Mouse (Mus musculus) midbrain, embryonic 14.5 days (tissue): ENCODE measurements around the gene Rai14. TPM values are rescaled to one million over a fixed set of nuclear protein-coding genes. Genes with fewer than 3 reads are reported as not detected.

Source experiments
- ATAC-seq: fragments of 200-750 bp; cut with Nextera tagmentation; 2 replicates; pipeline ENCODE4 v1.8.0; 2017; ENCODE audit warnings: moderate number of reproducible peaks, moderate library complexity; ENCODE audit not compliant: low FRiP score, low TSS enrichment
- DNase-seq: peaks from one replicate; pipeline ENCODE4 v3.0.0-alpha.2; 2015
- H3K27ac ChIP-seq: fragments of 300-500 bp; sonication (generic); replicated peaks from 2 replicates; pipeline ENCODE4 v1.5.1; 2014; ENCODE audit warnings: mild to moderate bottlenecking, low read depth, low read length, moderate library complexity
- H3K27me3 ChIP-seq: fragments of 300-500 bp; sonication (generic); 2 replicates; pipeline ENCODE4 v1.6.1; 2014; ENCODE audit warnings: low read length, control low read depth, mixed read lengths; ENCODE audit not compliant: control insufficient read depth, insufficient read depth
- H3K36me3 ChIP-seq: fragments of 300-500 bp; sonication (generic); 2 replicates; pipeline ENCODE4 v1.6.1; 2014; ENCODE audit warnings: low read length, control low read depth; ENCODE audit not compliant: control insufficient read depth, insufficient read depth
- H3K4me1 ChIP-seq: fragments of 300-500 bp; sonication (generic); 2 replicates; pipeline ENCODE4 v1.6.1; 2014; ENCODE audit warnings: mild to moderate bottlenecking, antibody characterized with exemption, low read length, control low read depth; ENCODE audit not compliant: control insufficient read depth, insufficient read depth
- H3K4me2 ChIP-seq: fragments of 300-500 bp; sonication (generic); 2 replicates; pipeline ENCODE4 v1.6.1; 2014; ENCODE audit warnings: mild to moderate bottlenecking, low read length, moderate library complexity
- H3K4me3 ChIP-seq: fragments of 300-500 bp; sonication (generic); replicated peaks from 2 replicates; pipeline ENCODE4 v1.5.1; 2014; ENCODE audit warnings: low read depth, low read length
- H3K9ac ChIP-seq: fragments of 300-500 bp; sonication (generic); replicated peaks from 2 replicates; pipeline ENCODE4 v1.6.1; 2014; ENCODE audit warnings: mild to moderate bottlenecking, low read length, moderate library complexity
- H3K9me3 ChIP-seq: fragments of 300-500 bp; sonication (generic); 2 replicates; pipeline ENCODE4 v1.6.1; 2016; ENCODE audit warnings: low read length, control low read depth, mixed read lengths; ENCODE audit not compliant: control insufficient read depth
- WGBS: fragments of 180-500 bp; shearing (Covaris S2); extraction: QIAGEN DNeasy Blood & Tissue Kit; methylation state at CpG from one replicate; pipeline ENCODE4 v1.1.7; 2014; 5-methylcytosine and 5-hydroxymethylcytosine counted together
- polyA plus RNA-seq: library from polyadenylated mRNA; unstranded; fragments of >200 nt; fragmentation: Nextera tagmentation; extraction: Ambion mirVana; gene quantifications from 2 replicates; pipeline ENCODE4 v1.2.1, GENCODE M21; 2014

The Rai14 gene
- polyA plus RNA-seq, 1 experiment from 2014 or later: 20.5 TPM

DNA sequence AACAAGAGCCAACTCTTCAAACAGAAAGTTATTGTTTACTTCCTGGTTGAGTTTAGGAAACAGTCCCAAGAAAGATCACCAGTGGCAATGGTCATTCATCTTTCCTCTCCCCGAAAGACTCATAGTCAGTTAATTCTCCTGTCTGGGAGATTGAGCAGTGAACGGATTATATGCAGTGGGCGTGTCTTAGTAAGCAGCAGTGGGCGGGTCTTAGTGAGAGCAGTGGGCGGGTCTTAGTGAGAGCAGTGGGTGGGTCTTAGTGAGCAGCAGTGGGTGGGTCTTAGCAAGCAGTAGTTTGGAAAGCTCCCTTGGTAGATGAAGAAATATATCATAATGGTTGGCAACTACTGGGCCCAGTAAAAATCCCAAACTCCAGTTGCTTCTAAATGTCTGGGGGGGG, 38.6 kb downstream of the Rai14 start:
- Histone ChIP-seq H3K4me3 (no peak overlapping the region), H3K36me3 (no peaks in the 10 kb centered on the region), H3K9ac (no peak overlapping the region), H3K4me1 (no peaks in the 10 kb centered on the region), H3K9me3 (no peaks in the 10 kb centered on the region), H3K27me3 (no peaks in the 10 kb centered on the region), H3K27ac (no peak overlapping the region), H3K4me2 (no peak overlapping the region)
- ATAC-seq: no peak
- no peak for DNase-seq
- 73% methylated on average over 5 of the region's 5 CpGs for WGBS

DNA sequence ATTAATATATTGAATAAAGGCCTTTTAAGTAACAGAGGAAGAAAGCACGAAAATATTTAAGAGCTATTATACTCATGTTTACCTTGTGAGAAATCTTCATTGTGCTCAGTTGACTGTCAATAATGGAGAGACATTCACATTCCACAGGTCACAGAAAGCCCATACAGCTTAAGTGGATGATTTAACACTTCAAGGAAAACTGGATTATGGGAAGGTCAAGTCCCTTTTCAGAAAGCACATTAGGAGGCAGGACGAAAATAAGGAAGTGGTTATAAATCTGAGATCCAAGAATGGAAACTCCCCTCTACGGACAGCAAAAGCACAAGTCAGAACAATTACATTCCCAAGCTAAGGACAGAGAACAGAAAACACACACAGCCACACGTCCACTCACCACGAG, 41.5 kb downstream of the Rai14 start:
- no peaks in the 10 kb centered on the region for H3K9me3 ChIP-seq
- no peak overlapping the region for H3K27ac ChIP-seq
- H3K27me3 ChIP-seq: no peaks in the 10 kb centered on the region
- ATAC-seq: no peak
- no peak overlapping the region for H3K4me2 ChIP-seq
- DNase-seq: no peak
- H3K9ac ChIP-seq: no peak overlapping the region
- no peak overlapping the region for H3K4me3 ChIP-seq
- WGBS: 63% methylated on average over 5 of the region's 5 CpGs
- H3K4me1 ChIP-seq: no peaks in the 10 kb centered on the region
- H3K36me3 ChIP-seq: no peaks in the 10 kb centered on the region

DNA sequence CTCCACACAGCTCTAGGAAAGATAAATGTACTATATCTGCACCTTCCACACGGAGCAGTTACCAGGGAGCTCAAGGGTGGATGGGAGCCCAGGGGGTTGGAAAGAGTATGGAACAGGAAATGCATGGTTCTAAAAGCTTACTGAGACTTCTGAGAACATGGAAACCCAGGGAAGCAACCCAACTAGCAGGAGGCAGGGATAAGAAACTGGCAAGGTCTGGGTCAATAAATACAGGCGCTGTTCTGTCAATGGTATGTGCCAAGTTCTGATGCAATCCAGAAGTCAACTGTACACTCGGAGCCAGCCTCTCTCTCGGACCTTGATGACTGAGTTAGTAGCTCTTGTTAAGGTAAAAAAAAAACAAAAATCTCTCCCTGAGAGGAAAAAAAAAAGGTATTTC, 42.6 kb downstream of the Rai14 start:
- H3K27me3 ChIP-seq: no peaks in the 10 kb centered on the region
- ATAC-seq: no peak
- H3K9me3 ChIP-seq: no peaks in the 10 kb centered on the region
- no peak overlapping the region for H3K4me2 ChIP-seq
- no peaks in the 10 kb centered on the region for H3K36me3 ChIP-seq
- no peak overlapping the region for H3K9ac ChIP-seq
- no peak for DNase-seq
- H3K4me3 ChIP-seq: no peak overlapping the region
- no peak overlapping the region for H3K27ac ChIP-seq
- H3K4me1 ChIP-seq: no peaks in the 10 kb centered on the region
- WGBS: 89% methylated on average over 4 of the region's 4 CpGs

DNA sequence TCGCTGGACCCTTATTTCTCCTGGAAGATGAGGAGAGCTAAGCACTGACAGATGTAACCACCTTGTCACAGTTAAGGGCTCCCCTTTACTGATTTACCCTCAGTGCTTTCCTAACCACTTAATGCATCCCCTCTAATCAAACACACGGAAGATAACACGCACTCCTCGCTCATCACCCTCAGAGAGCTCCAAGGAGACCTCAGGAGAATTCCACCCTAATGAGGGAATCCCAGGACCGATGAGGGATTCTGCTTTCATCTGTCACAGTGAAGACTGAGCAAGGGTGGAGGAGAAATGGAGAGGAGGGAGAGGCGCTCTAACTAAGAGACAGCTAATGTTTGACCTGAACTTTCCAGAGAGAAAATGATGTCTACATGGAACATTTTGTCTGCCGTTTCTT, 44.3 kb downstream of the Rai14 start:
- peak; percentile 26 for DNase-seq
- no peaks in the 10 kb centered on the region for H3K27me3 ChIP-seq
- no peak overlapping the region for H3K27ac ChIP-seq
- H3K36me3 ChIP-seq: no peaks in the 10 kb centered on the region
- 68% methylated on average over 7 of the region's 7 CpGs for WGBS
- no peaks in the 10 kb centered on the region for H3K4me1 ChIP-seq
- no peaks in the 10 kb centered on the region for H3K9me3 ChIP-seq
- no peak overlapping the region for H3K4me3 ChIP-seq
- H3K4me2 ChIP-seq: no peak overlapping the region
- no peak for ATAC-seq
- H3K9ac ChIP-seq: no peak overlapping the region

DNA sequence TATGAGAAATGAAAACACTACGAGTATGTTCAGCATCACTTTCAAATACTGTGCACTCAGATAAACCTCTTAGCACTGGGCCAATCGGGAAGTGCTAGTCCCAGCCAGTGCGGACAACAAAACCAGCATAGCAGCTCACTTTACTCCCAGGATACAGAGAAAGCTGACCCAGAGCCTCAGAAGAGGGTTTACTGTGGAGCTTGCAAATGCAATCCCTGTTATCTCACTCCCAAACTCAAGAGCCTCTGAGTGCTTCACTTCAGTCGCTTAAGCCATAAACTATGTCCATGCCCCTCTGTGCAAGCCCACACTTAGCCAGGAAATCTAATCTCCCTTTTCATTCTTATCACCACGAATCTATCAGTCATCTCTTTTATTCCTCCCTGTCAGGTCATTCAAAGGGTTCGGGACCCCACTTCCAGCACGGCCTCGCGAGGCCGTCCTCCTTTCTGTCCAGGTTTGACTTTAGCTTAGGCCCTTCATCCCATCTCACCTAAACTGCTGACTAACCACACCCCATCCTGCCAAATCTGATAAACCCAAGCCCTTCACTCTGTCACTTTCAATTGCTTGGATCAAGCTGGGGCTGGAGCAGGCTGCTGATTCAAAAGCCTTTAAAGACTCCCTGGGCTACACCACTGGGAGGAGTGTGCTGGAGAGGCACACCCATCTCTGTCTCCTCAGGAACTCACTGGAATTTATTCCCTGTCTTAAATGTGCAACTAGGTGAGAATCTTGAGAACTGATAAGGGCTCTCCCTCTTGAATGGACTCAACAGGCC, 46.1 kb downstream of the Rai14 start:
- Histone ChIP-seq H3K9me3 (no peaks in the 10 kb centered on the region), H3K4me2 (no peak overlapping the region), H3K4me1 (no peaks in the 10 kb centered on the region), H3K27ac (no peak overlapping the region), H3K27me3 (no peaks in the 10 kb centered on the region), H3K4me3 (no peak overlapping the region), H3K9ac (no peak overlapping the region), H3K36me3 (no peaks in the 10 kb centered on the region)
- DNase-seq (no peak), ATAC-seq (no peak)
- WGBS: 49% methylated on average over 10 of the region's 10 CpGs

DNA sequence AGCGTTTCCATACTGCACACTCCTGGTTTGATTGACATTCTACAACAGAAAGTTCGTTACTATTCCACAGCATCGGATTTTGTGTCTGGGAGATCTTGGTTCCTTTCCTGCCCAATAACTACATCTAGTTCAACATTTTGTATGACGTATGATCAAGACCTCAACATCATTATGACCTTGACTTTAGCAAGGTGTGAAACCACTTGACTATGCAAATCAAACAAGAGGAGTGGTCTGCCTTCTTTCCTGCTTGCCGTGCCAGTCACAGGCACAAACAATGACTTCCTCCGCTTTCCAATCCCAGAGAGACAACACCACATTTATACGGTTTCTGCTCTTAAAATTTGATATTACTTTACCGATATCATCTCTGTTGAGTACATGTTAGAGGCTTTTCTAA, 48.6 kb downstream of the Rai14 start:
- no peaks in the 10 kb centered on the region for H3K4me1 ChIP-seq
- H3K4me2 ChIP-seq: no peak overlapping the region
- no peaks in the 10 kb centered on the region for H3K36me3 ChIP-seq
- no peak for DNase-seq
- no peaks in the 10 kb centered on the region for H3K9me3 ChIP-seq
- ATAC-seq: no peak
- 89% methylated on average over 8 of the region's 8 CpGs for WGBS
- H3K4me3 ChIP-seq: no peak overlapping the region
- H3K27me3 ChIP-seq: no peaks in the 10 kb centered on the region
- H3K9ac ChIP-seq: no peak overlapping the region
- H3K27ac ChIP-seq: no peak overlapping the region

DNA sequence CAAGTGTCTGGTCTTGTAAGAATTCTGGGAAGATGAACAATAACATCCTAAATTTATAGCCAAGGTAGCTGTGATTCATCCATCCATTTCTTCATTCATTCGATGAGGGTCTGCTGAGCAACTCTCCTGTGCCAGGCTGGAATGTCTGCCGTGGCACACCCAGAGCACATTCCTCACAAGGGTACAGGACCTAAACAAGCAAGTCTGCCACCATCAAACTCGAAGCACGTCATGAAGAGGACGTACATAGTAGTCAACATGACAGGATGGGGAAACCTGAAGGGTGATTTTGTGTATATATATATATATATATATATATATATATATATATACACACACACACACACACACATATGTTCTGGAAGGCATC, 49.9 kb downstream of the Rai14 start:
- no peak for ATAC-seq
- Histone ChIP-seq H3K36me3 (no peaks in the 10 kb centered on the region), H3K4me1 (no peaks in the 10 kb centered on the region), H3K4me2 (no peak overlapping the region), H3K4me3 (no peak overlapping the region), H3K27ac (no peak overlapping the region), H3K9ac (no peak overlapping the region), H3K27me3 (no peaks in the 10 kb centered on the region), H3K9me3 (no peaks in the 10 kb centered on the region)
- DNase-seq: no peak
- 89% methylated on average over 5 of the region's 5 CpGs for WGBS

DNA sequence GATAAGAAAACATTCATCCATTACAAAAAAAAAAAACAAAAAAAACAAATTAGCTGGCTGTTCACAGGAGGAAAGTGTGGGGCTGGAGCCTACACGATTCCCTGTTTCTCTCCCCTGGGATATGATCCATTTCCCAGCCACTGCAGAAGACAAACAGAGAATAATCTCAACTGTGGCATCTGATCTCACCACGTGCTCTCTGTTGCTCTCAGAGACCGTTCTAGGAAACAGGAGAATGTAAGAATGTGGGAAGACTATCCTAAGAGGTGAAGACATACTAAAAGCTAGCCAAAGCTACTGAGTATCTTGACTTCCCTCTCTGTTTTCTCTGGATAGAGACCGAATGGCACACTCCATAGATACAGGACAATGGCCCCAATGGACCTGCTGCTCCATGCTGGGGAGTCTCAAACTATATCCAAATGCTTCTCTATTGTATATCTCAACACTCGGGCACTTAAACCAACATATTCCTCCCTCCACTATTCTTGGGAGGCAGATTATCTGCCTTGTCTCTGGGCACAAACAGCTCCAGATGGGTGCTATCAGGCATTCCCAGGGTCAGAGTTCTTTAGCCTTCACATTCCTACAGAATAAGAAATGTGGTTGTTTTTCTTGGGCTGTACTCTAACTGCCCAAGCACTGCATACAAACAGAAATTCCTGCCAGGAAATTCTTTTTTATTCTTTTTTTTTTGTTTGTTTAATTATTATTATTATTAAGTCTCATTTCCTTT, 50.5 kb downstream of the Rai14 start:
- Histone ChIP-seq H3K36me3 (no peaks in the 10 kb centered on the region), H3K9me3 (no peaks in the 10 kb centered on the region), H3K4me3 (no peak overlapping the region), H3K4me2 (no peak overlapping the region), H3K9ac (no peak overlapping the region), H3K27ac (no peak overlapping the region), H3K27me3 (no peaks in the 10 kb centered on the region), H3K4me1 (no peaks in the 10 kb centered on the region)
- WGBS: 77% methylated on average over 5 of the region's 5 CpGs
- no peak for ATAC-seq
- no peak for DNase-seq
